Mouse (Mus musculus) liver, embryonic 16.5 days (tissue): ENCODE results near the gene Htra3. TPM values are rescaled to one million over a fixed set of nuclear protein-coding genes. Genes with fewer than 3 reads are reported as not detected.

Source experiments
- ATAC-seq: fragments of 200-750 bp; cut with Nextera tagmentation; 2 replicates; pipeline ENCODE4 v1.8.0; 2017; ENCODE audit warnings: low read depth, mild to moderate bottlenecking, moderate number of reproducible peaks, moderate library complexity
- H3K27ac ChIP-seq: fragments of 300-500 bp; sonication (generic); 2 replicates; pipeline ENCODE4 v1.5.1; 2014; ENCODE audit warnings: mild to moderate bottlenecking, low read length
- H3K27me3 ChIP-seq: fragments of 300-500 bp; sonication (generic); 2 replicates; pipeline ENCODE4 v1.6.1; 2014; ENCODE audit warnings: low read depth, low read length, mixed read lengths; ENCODE audit not compliant: control insufficient read depth, insufficient read depth
- H3K36me3 ChIP-seq: fragments of 300-500 bp; sonication (generic); 2 replicates; pipeline ENCODE4 v1.6.1; 2014; ENCODE audit warnings: mild to moderate bottlenecking; ENCODE audit not compliant: control insufficient read depth, insufficient read depth
- H3K4me1 ChIP-seq: fragments of 300-500 bp; sonication (generic); 2 replicates; pipeline ENCODE4 v1.6.1; 2014; ENCODE audit warnings: low read depth, low read length, mixed read lengths; ENCODE audit not compliant: control insufficient read depth
- H3K4me2 ChIP-seq: fragments of 300-500 bp; sonication (generic); 2 replicates; pipeline ENCODE4 v1.6.1; 2014; ENCODE audit warnings: low read depth, low read length, mixed read lengths
- H3K4me3 ChIP-seq: fragments of 300-500 bp; sonication (generic); 2 replicates; pipeline ENCODE4 v1.5.1; 2014; ENCODE audit warnings: low read depth, mild to moderate bottlenecking, low read length
- H3K9ac ChIP-seq: fragments of 300-500 bp; sonication (generic); 2 replicates; pipeline ENCODE4 v1.6.1; 2014; ENCODE audit warnings: low read depth, low read length
- H3K9me3 ChIP-seq: fragments of 300-500 bp; sonication (generic); replicated peaks from 2 replicates; pipeline ENCODE4 v1.6.1; 2016; ENCODE audit warnings: low read length; ENCODE audit not compliant: control insufficient read depth
- WGBS: fragments of 180-500 bp; shearing (Covaris S2); extraction: QIAGEN DNeasy Blood & Tissue Kit; methylation state at CpG from one replicate; pipeline ENCODE4 v1.1.7; 2014; ENCODE audit not compliant: insufficient replicate concordance; 5-methylcytosine and 5-hydroxymethylcytosine counted together
- polyA plus RNA-seq: library from polyadenylated mRNA; unstranded; fragments of >200 nt; fragmentation: Nextera tagmentation; extraction: Ambion mirVana; gene quantifications from 2 replicates; pipeline ENCODE4 v1.2.1, GENCODE M21; 2015

Gene Htra3
- polyA plus RNA-seq, 1 experiment from 2014 or later, result 2.9 TPM

DNA sequence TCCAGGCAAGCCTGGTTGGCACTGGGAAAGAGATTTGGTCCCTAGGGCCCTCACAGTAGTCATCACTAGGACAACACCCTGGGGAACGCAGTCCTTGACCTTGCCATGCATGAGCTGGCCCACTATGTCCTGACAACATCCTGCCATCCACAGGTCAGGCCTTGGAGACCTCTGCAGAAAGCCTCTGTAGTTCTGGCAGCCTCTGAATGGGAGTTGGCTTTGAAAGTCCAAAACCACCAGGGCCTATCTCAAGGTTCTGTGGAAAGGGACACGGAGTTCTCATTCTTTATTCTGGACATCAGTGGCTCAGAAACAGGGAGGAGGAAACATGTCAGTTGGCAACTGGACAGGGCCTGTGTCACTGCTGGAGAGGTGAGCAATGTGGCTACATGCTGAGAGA is 43.6 kb downstream of the Htra3 start:
- Histone ChIP-seq H3K4me1 (no peaks in the 10 kb centered on the region), H3K27me3 (no peaks in the 10 kb centered on the region), H3K27ac (no peak overlapping the region), H3K4me3 (no peak overlapping the region), H3K4me2 (no peak overlapping the region), H3K36me3 (no peaks in the 10 kb centered on the region), H3K9ac (no peak overlapping the region), H3K9me3 (no peaks in the 10 kb centered on the region)
- WGBS, result 66% methylated on average over 2 of the region's 2 CpGs
- ATAC-seq, result no peak

DNA sequence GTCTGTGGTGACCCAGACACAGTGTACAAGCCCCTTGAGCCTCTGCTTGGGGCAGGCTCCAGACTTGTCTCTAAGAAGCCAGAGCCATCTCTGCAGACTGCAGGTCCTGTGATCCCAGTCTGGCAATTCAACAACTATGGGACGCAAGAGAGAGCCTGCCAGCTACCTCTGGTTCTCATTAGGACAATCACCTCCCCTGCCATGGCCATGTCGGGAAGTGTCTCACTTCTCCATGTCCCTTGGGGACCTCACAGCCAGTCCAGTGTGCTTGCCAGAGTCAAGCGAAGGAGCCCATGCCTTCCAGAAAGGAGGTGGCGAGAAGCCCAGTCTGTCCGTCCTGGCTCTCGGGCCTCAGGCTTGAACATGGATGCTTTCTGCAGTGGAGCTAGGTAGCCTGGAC is 46.7 kb downstream of the Htra3 start:
- no peaks in the 10 kb centered on the region for H3K36me3 ChIP-seq
- H3K9ac ChIP-seq, result no peak overlapping the region
- H3K4me1 ChIP-seq, result no peaks in the 10 kb centered on the region
- no peak for ATAC-seq
- H3K27me3 ChIP-seq, result no peaks in the 10 kb centered on the region
- WGBS, result 69% methylated on average over 6 of the region's 6 CpGs
- H3K4me2 ChIP-seq, result no peak overlapping the region
- no peak overlapping the region for H3K27ac ChIP-seq
- no peaks in the 10 kb centered on the region for H3K9me3 ChIP-seq
- H3K4me3 ChIP-seq, result no peak overlapping the region

DNA sequence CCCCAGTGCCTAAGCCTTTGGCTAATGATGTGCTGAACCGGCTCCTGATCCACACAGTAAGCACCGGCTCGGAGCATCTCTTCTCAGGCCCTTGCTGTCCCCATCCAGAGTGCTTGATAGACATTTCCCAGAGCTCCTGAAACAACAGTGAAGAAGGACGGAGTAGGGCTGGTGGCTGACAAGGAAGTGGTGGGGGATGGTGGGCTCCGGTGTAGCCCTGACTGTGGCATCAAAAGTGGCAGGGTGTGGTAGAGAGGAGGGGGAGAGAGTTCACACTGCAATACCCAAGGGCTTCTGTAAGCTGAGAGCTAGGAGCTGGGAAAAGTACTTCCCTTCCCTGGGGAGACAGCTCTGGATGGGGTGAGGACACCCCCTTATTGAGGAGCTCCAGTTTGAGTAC is 47.8 kb downstream of the Htra3 start:
- Histone ChIP-seq H3K36me3 (no peaks in the 10 kb centered on the region), H3K27ac (no peak overlapping the region), H3K4me1 (no peaks in the 10 kb centered on the region), H3K27me3 (no peaks in the 10 kb centered on the region), H3K4me3 (no peak overlapping the region), H3K9ac (no peak overlapping the region), H3K4me2 (no peak overlapping the region), H3K9me3 (no peaks in the 10 kb centered on the region)
- ATAC-seq, result no peak
- 55% methylated on average over 5 of the region's 5 CpGs for WGBS

DNA sequence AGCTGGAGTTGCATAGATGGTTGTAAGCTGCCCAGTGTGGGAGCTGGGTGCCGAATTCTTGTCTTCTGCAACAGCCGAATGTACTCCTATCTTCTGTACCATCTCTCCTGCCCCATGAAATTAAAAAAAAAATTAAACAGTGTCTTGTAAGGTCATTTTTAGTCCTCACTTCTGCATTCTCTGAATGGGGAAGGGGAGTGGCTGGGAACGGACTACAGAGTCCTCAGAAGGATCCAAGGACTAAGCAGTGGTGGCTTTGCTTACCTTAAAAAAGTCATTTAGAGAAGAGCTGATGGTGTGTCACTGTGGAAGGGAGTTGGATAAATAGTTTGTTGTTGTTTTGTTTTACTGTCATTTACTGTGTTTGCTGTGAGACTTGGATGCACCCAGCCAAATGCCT is 48.4 kb downstream of the Htra3 start:
- Histone ChIP-seq H3K4me2 (no peak overlapping the region), H3K4me3 (no peak overlapping the region), H3K27ac (no peak overlapping the region), H3K27me3 (no peaks in the 10 kb centered on the region), H3K9ac (no peak overlapping the region), H3K36me3 (no peaks in the 10 kb centered on the region), H3K9me3 (no peaks in the 10 kb centered on the region), H3K4me1 (no peaks in the 10 kb centered on the region)
- 42% methylated on average over 3 of the region's 3 CpGs for WGBS
- no peak for ATAC-seq

DNA sequence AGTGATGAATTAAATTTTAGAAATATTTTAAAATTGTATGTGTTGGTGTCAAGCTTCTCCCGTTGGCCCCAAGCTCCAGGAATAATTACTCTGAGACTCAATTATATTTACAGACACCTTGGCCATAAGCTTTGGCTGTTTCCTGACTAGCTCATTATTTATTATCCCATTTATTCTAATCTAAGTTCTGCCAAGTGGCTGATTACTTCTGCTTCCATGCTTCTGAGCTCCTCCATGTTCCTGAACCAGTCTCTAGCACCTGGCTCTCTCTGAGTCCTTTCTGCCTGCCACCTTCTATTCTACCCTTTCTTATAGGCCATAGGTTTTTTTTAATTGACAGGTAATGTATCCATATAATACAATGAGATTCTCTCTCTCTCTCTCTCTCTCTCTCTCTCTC is 48.9 kb downstream of the Htra3 start:
- Histone ChIP-seq H3K27me3 (no peaks in the 10 kb centered on the region), H3K4me3 (no peak overlapping the region), H3K4me2 (no peak overlapping the region), H3K27ac (no peak overlapping the region), H3K36me3 (no peaks in the 10 kb centered on the region), H3K9me3 (no peaks in the 10 kb centered on the region), H3K4me1 (no peaks in the 10 kb centered on the region), H3K9ac (no peak overlapping the region)
- WGBS, result 73% methylated on average over 1 of the region's 1 CpGs
- no peak for ATAC-seq

DNA sequence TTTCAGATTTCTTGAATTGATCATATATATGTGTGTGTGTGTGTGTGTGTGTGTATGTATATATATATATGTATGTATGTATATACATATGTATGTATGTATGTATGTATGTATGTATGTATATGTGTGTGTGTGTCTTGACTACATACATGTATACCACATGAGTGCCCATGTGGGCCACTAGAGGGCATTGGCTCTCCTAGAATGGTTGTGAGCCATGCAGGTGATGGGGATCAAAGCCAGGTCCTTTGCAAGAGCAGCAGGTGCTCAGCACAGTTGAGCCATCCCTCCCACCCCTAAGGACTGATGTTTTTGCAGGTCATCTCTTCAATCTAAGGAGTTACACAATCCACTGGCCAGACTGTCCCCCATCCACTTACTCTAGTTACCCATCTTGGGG is 50.2 kb downstream of the Htra3 start:
- Histone ChIP-seq H3K4me3 (no peak overlapping the region), H3K4me2 (no peak overlapping the region), H3K27ac (no peak overlapping the region), H3K9me3 (no peaks in the 10 kb centered on the region), H3K27me3 (no peaks in the 10 kb centered on the region), H3K9ac (no peak overlapping the region), H3K4me1 (no peaks in the 10 kb centered on the region), H3K36me3 (no peaks in the 10 kb centered on the region)
- ATAC-seq, result no peak

DNA sequence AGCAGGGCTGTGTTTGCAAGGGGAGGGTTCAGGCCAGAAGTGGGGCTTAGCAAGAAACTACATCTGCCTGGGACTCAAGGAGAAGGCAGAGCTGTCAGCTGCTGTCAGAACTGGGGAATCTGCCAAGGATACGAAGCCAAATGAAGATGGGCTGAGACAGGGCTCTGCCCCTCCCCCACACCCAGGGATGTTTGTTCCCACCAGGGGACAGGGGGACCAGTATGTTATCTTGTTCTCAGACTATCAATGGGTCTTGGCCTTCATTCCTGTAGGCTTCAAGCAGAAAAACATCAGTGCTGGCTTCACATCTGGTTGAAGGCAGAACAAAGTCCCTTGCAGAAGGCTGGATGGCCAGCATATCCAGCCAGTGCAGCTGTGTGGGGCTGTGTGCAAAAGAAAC is 50.9 kb downstream of the Htra3 start:
- no peak overlapping the region for H3K27ac ChIP-seq
- 76% methylated on average over 1 of the region's 1 CpGs for WGBS
- ATAC-seq, result no peak
- no peak overlapping the region for H3K9ac ChIP-seq
- H3K4me1 ChIP-seq, result no peaks in the 10 kb centered on the region
- H3K9me3 ChIP-seq, result no peaks in the 10 kb centered on the region
- H3K4me3 ChIP-seq, result no peak overlapping the region
- no peaks in the 10 kb centered on the region for H3K36me3 ChIP-seq
- no peak overlapping the region for H3K4me2 ChIP-seq
- no peaks in the 10 kb centered on the region for H3K27me3 ChIP-seq

DNA sequence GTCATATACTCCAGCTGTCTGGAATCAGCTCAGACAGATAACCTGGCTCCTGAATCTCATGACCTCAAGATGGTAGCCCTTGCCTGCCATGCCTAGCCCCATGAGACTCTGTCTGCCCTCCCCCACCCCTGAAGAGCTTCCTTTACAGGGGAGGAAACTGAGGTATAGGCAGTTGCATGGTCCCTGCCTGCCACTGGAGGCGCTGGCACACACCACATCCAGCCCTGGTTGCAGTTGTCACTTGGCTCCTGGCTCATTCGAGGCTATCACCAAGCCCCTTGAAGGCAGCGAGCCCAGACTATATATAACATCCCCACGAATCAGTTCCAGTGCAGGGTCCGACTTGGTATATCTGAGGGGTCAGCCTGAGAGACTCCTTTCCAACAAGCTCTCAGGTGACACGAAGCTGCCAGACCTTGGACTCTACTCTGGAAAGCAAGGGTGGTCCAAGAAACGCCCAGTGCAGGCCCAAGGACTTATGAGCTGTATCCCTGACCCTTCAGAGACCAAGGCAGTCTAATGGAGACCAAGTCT is 52.2 kb downstream of the Htra3 start:
- 40% methylated on average over 7 of the region's 7 CpGs for WGBS
- Histone ChIP-seq H3K4me2 (no peak overlapping the region), H3K9ac (no peak overlapping the region), H3K4me3 (no peak overlapping the region), H3K27me3 (no peaks in the 10 kb centered on the region), H3K27ac (no peak overlapping the region), H3K4me1 (no peaks in the 10 kb centered on the region), H3K36me3 (no peaks in the 10 kb centered on the region), H3K9me3 (no peaks in the 10 kb centered on the region)
- no peak for ATAC-seq

DNA sequence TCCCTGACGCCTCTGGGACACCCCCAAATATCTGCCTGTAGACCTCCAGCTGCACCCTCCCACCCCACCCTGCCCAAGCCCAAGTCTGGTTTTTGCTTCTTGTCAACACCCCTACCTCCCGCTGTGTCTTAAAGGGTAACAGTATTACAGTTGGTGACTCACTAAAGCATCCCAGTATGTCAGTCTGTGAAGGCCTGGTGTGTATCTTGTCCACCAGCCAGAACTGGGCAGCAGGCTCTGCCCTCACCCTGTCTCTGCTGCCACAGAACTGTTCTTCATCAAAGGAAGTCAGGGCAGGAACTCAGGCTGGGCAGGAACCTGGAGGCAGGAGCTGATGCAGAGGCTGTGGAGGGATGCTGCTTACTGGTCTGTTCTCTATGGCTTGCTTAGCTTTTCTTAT is 53.2 kb downstream of the Htra3 start:
- H3K4me1 ChIP-seq, result no peaks in the 10 kb centered on the region
- ATAC-seq, result no peak
- H3K9me3 ChIP-seq, result no peaks in the 10 kb centered on the region
- 57% methylated on average over 2 of the region's 2 CpGs for WGBS
- H3K27ac ChIP-seq, result no peak overlapping the region
- no peak overlapping the region for H3K4me2 ChIP-seq
- no peak overlapping the region for H3K9ac ChIP-seq
- H3K36me3 ChIP-seq, result no peaks in the 10 kb centered on the region
- no peaks in the 10 kb centered on the region for H3K27me3 ChIP-seq
- no peak overlapping the region for H3K4me3 ChIP-seq
